Mouse (Mus musculus) C2C12 (cell line): Measurements from ENCODE around the gene Ube2z. TPM values are rescaled to one million over a fixed set of nuclear protein-coding genes. Genes with fewer than 3 reads are reported as not detected.

Experiments used
- H3K27me3 ChIP-seq: one replicate; pipeline ENCODE4 v1.6.1; 2011; ENCODE audit not compliant: control insufficient read depth, insufficient read depth, insufficient read length
- H3K36me3 ChIP-seq: one replicate; pipeline ENCODE4 v1.6.1; 2011; ENCODE audit not compliant: control insufficient read depth, insufficient read depth
- H3K4me3 ChIP-seq: one replicate; pipeline ENCODE4 v1.5.1; 2011; ENCODE audit warnings: mild to moderate bottlenecking, control low read depth; ENCODE audit not compliant: poor library complexity, insufficient read depth, severe bottlenecking
- H3K79me2 ChIP-seq: one replicate; pipeline ENCODE4 v1.6.1; 2011; ENCODE audit not compliant: control insufficient read depth, insufficient read depth
- H3K79me3 ChIP-seq: one replicate; pipeline ENCODE4 v1.6.1; 2011; ENCODE audit warnings: low read depth, control low read depth
- H3ac ChIP-seq: one replicate; pipeline ENCODE3; 2011; ENCODE audit warnings: low read depth; ENCODE audit not compliant: control insufficient read depth, insufficient read length
- CEBPB ChIP-seq: IDR thresholded peaks from one replicate; pipeline ENCODE4 v1.6.1; 2011; ENCODE audit warnings: low read depth, mild to moderate bottlenecking, control low read depth, moderate library complexity
- CTCF ChIP-seq: IDR thresholded peaks from one replicate; pipeline ENCODE4 v1.5.1; 2011; ENCODE audit not compliant: control insufficient read depth, insufficient read depth, insufficient read length
- FOSL1 ChIP-seq: IDR thresholded peaks from one replicate; pipeline ENCODE4 v1.8.0; 2011; ENCODE audit warnings: mild to moderate bottlenecking, low read length; ENCODE audit not compliant: poor library complexity, insufficient read depth, severe bottlenecking
- MAX ChIP-seq: IDR thresholded peaks from one replicate; pipeline ENCODE4 v1.6.1; 2011; ENCODE audit warnings: mild to moderate bottlenecking, control low read depth
- MYOD1 ChIP-seq: IDR thresholded peaks from one replicate; pipeline ENCODE4 v1.6.1; 2011; ENCODE audit warnings: low read depth; ENCODE audit not compliant: control insufficient read depth, insufficient read length
- MYOG ChIP-seq: IDR thresholded peaks from one replicate; pipeline ENCODE4 v1.6.1; 2011; ENCODE audit not compliant: control insufficient read depth, insufficient read length; ENCODE audit errors: extremely low read depth
- USF1 ChIP-seq: IDR thresholded peaks from one replicate; pipeline ENCODE4 v1.6.1; 2011; ENCODE audit warnings: low read depth, mild to moderate bottlenecking, control low read depth, moderate library complexity
- polyA plus RNA-seq: library from polyadenylated mRNA; unstranded; fragments of >200 nt; fragmentation: generic; extraction: Trizol; gene quantifications from one replicate; pipeline ENCODE4 v1.2.1, GENCODE M21; 2012; ENCODE audit warnings: missing spikeins

The Ube2z gene
- polyA plus RNA-seq, 1 experiment, result 73.0 TPM

DNA sequence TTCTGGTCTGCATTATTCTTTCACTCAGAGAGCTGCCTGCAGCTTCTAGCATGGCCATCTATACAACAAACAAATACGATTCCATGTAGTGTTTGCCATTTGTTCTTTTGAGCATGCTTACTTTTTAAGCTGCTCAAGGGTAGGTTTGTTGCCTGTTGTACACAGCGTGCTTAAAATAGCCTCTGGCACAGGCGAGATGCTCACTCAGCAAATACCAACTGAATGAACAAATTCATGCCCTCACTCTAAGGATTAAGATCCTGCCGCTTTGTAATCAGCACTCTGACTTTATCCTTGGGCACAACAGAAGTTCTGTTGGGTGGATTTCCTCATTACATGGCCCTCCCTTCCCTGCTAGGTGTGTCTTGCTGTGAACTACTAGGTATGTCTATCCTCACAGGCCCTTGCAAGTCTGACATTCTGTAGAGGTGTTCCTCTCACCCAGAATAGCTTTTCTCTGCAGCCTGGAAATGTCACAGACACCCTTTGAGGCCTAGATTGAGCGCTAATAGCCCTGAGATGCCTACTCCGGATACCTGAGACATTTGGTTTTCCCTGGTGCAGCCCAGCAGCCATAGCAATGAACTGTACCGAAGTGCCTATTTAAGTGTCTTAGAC, 27.6 kb upstream of the Ube2z start:
- Histone ChIP-seq H3K4me3 (no peak overlapping the region), H3K79me2 (no peaks in the 10 kb centered on the region), H3K27me3 (peaks cover 13% of the 10 kb centered on the region), H3K79me3 (no peaks in the 10 kb centered on the region), H3K36me3 (no peaks in the 10 kb centered on the region), H3ac (no peak overlapping the region)
- TF ChIP-seq USF1, result no peak
- TF ChIP-seq FOSL1, result no peak
- no peak for TF ChIP-seq CEBPB
- TF ChIP-seq CTCF, result no peak
- no peak for TF ChIP-seq MYOG

DNA sequence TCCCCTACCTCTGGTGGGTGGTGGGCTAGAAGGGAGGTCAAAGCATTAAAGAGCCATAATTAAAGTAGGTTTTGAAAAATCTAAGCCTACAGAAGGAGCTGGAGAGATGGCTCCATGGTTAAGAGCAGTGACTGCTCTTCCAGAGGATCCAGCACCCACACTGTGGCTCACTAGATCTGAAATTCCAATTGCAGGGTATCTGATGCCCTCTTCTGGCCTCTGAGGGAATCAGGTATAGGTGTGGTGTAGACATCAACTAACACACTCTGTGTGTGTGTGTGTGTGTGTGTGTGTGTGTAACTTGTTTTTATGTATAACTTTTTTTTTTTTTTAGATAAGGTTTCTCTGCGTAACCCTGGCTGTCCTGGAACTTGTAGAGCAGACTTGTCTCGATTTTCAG, 25.9 kb upstream of the Ube2z start:
- Histone ChIP-seq H3K79me3 (no peaks in the 10 kb centered on the region), H3K79me2 (no peaks in the 10 kb centered on the region), H3ac (no peak overlapping the region), H3K27me3 (no peaks in the 10 kb centered on the region), H3K36me3 (no peaks in the 10 kb centered on the region), H3K4me3 (no peak overlapping the region)
- TF ChIP-seq CTCF (peak; percentile 8), FOSL1 (no peak)

DNA sequence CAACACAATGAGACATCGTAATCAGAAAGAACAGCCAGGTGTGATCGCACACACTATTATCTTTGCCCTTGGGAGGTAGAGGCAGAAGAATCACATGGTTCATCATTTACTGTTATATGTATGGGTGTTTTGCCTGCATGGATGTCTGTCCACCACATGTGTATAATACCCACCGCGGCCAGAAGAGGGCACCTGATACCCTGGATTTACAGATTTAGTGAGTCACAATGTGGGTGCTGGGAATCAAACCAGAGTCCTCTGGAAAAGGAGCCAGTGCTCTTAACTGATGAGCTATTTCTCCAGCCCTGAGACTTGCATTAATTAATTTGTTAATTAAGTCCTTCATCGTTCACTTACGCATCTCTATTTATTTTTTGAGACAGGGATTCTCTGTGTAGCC, 22.8 kb upstream of the Ube2z start:
- H3K27me3 ChIP-seq, result no peaks in the 10 kb centered on the region
- no peaks in the 10 kb centered on the region for H3K36me3 ChIP-seq
- no peaks in the 10 kb centered on the region for H3K79me2 ChIP-seq
- no peaks in the 10 kb centered on the region for H3K79me3 ChIP-seq
- no peak for TF ChIP-seq MYOG
- no peak for TF ChIP-seq FOSL1
- TF ChIP-seq USF1, result no peak
- no peak for TF ChIP-seq MYOD1
- TF ChIP-seq MAX, result no peak
- no peak for TF ChIP-seq CEBPB
- TF ChIP-seq CTCF, result no peak
- no peak overlapping the region for H3K4me3 ChIP-seq
- H3ac ChIP-seq, result no peak overlapping the region

DNA sequence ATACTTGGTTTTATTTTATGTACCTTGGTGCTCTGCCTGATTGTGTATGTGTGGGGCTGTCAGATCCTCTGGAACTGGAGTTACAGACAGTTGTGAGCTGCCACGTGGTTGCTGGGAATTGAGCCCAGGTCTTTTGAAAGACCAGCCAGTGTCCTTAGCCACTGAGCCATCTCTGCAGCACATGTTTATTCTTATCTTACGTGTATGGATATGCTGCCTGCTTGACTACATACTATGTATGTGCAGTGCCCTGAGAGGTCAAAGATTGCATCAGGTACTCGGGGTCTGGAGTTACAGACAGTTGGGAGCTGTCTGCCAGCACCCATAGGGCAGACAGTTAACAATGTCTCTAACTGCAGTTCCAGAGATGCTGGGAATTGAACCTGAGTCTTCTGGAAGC, 17.5 kb upstream of the Ube2z start:
- H3K79me3 ChIP-seq, result no peaks in the 10 kb centered on the region
- no peak for TF ChIP-seq MYOD1
- no peak for TF ChIP-seq MAX
- TF ChIP-seq MYOG, result no peak
- no peak for TF ChIP-seq CTCF
- TF ChIP-seq CEBPB, result no peak
- TF ChIP-seq USF1, result no peak

DNA sequence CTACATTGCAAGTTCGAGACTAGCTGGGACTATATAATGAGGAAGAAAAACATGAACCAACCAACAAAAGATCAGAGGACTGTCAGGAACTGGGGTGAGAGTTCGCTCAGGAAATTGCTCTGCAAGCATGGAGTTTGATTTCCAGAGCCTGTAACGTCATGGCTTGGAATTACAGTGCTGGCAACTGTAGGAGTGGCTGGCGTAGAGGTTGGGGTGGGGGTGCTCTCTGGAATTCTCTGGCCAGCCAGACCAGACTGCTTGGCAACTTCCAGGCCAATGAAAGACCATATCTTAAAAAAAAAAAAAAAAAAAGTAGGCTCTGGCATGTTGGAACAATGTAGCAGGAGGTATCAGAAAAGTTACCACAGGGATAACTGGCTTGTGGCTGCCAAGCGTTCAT, 15.5 kb upstream of the Ube2z start:
- no peaks in the 10 kb centered on the region for H3K36me3 ChIP-seq
- H3K4me3 ChIP-seq, result no peak overlapping the region
- H3K79me3 ChIP-seq, result no peaks in the 10 kb centered on the region
- no peak for TF ChIP-seq MYOD1
- no peak overlapping the region for H3ac ChIP-seq
- H3K79me2 ChIP-seq, result no peaks in the 10 kb centered on the region
- H3K27me3 ChIP-seq, result no peaks in the 10 kb centered on the region

More for the DNA sequence above, 17.5 kb upstream of the Ube2z start:
- no peaks in the 10 kb centered on the region for H3K36me3 ChIP-seq
- H3ac ChIP-seq, result no peak overlapping the region
- no peaks in the 10 kb centered on the region for H3K27me3 ChIP-seq
- no peak overlapping the region for H3K4me3 ChIP-seq
- H3K79me2 ChIP-seq, result no peaks in the 10 kb centered on the region

DNA sequence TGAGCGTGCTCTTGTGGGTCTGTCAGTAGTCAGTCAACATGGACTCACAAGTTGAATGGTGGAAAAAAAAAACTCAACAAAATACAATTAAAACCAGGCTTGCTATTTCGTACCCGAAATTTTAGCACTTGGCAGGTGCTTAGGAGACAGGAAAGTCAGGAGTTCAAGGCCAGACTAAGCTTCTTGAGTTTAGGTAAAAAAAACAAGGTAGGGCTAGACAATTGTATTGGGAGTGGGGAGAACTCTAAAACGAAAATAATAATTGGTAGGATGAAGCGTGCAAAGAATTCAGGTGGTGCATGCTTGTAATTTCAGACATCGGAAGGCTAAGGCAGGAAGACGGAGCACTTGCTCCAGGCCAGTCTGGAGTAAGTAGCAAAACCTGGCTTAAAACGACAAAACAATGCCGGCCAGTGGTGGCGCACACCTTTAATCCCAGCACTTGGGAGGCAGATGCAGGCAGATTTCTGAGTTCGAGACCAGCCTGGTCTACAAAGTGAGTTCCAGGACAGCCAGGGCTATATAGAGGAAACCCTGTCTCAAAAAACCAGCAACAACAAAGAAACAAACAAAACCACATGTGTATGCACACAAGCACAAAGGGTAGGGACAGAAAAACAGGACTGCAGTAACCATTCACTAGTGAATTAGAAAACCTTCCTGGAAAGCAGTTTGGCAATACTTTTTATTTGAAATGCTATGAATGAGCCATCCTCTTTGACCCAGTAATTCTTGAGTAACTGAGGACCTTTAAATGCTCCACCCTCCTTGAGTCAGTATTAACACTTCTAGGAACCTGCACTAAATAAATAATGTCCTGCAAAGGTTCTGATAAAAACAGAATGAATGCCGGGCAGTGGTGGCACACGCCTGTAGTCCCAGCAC, 11.3 kb upstream of the Ube2z start:
- TF ChIP-seq FOSL1, result no peak
- TF ChIP-seq MYOG, result no peak
- no peak for TF ChIP-seq MAX
- TF ChIP-seq USF1, result no peak
- no peak for TF ChIP-seq CEBPB
- TF ChIP-seq CTCF, result no peak
- no peak for TF ChIP-seq MYOD1
- Histone ChIP-seq H3K36me3 (peaks cover 15% of the 10 kb centered on the region), H3K4me3 (peak overlapping the region; percentile 32), H3K79me3 (peaks cover 16% of the 10 kb centered on the region), H3K27me3 (no peaks in the 10 kb centered on the region), H3K79me2 (peaks cover 31% of the 10 kb centered on the region), H3ac (peak overlapping the region; percentile 45)
